Mouse (Mus musculus): ENCODE measurements around the gene Scgb1a1. TPM values are rescaled to one million over a fixed set of nuclear protein-coding genes. Genes with fewer than 3 reads are reported as not detected.

The Scgb1a1 gene
- polyA plus RNA-seq, 1 experiment from 2014 or later: not detected

- DNase-seq (ENCODE audit: low spot score): no peak
- H3K4me2 ChIP-seq (ENCODE audit: low read depth, low read length, severe bottlenecking): no peak overlapping the region
- H3K9ac ChIP-seq (ENCODE audit: low read length): no peak overlapping the region
- no peaks in the 10 kb centered on the region for H3K27me3 ChIP-seq (ENCODE audit: control insufficient read depth, insufficient read depth, low read length)
- H3K36me3 ChIP-seq (ENCODE audit: control insufficient read depth, insufficient read depth, low read length): no peaks in the 10 kb centered on the region
- no peak for ATAC-seq (replicated peaks; ENCODE audit: low FRiP score)
- no peaks in the 10 kb centered on the region for H3K9me3 ChIP-seq (ENCODE audit: control insufficient read depth, low read length)
- no peak overlapping the region for H3K27ac ChIP-seq (ENCODE audit: low read depth, low read length)
- no peaks in the 10 kb centered on the region for H3K4me1 ChIP-seq (replicated peaks; ENCODE audit: control insufficient read depth, insufficient read depth, low read length)
- WGBS: 87% methylated on average over 3 of the region's 3 CpGs
- H3K4me3 ChIP-seq (ENCODE audit: low read depth, low read length): no peak overlapping the region
Measured at GRCm38 (mm10) chr19:9034480-9034879, 53.3 kb downstream of the Scgb1a1 start.

Other genes starting within 250 kb of the Scgb1a1 start
- 83.4 and 92.6 TPM in 2 replicates for gene Gng3, start 248.8 kb downstream of the Scgb1a1 start, polyA plus RNA-seq (2014; fragmentation: Nextera tagmentation; extraction: Ambion mirVana)
- gene Lrrn4cl, start 237.2 kb downstream of the Scgb1a1 start, polyA plus RNA-seq (2014; fragmentation: Nextera tagmentation; extraction: Ambion mirVana): 0.13 and 0.35 TPM in 2 replicates
- 178 and 181 TPM in 2 replicates for gene Ubxn1, start 216.5 kb downstream of the Scgb1a1 start, polyA plus RNA-seq (2014; fragmentation: Nextera tagmentation; extraction: Ambion mirVana)
- 50.1 and 52.9 TPM in 2 replicates for gene Uqcc3, start 207.0 kb downstream of the Scgb1a1 start, polyA plus RNA-seq (2014; fragmentation: Nextera tagmentation; extraction: Ambion mirVana)
- gene Lbhd1, start 204.2 kb downstream of the Scgb1a1 start, polyA plus RNA-seq (2014; fragmentation: Nextera tagmentation; extraction: Ambion mirVana): 110 and 112 TPM in 2 replicates
- gene Gm49403, start 204.0 kb downstream of the Scgb1a1 start, polyA plus RNA-seq (2014; fragmentation: Nextera tagmentation; extraction: Ambion mirVana): not detected in 2 replicates
- gene 1810009A15Rik, start 199.1 kb downstream of the Scgb1a1 start, polyA plus RNA-seq (2014; fragmentation: Nextera tagmentation; extraction: Ambion mirVana): 124 and 131 TPM in 2 replicates
- not detected in 2 replicates for gene Gm49416, start 199.0 kb downstream of the Scgb1a1 start, polyA plus RNA-seq (2014; fragmentation: Nextera tagmentation; extraction: Ambion mirVana)
- gene Ints5, start 195.0 kb downstream of the Scgb1a1 start, polyA plus RNA-seq (2014; fragmentation: Nextera tagmentation; extraction: Ambion mirVana): 47.7 and 50.9 TPM in 2 replicates
- gene Ganab, start 189.9 kb downstream of the Scgb1a1 start, polyA plus RNA-seq (2014; fragmentation: Nextera tagmentation; extraction: Ambion mirVana): 119 and 120 TPM in 2 replicates
- 55.0 and 57.2 TPM in 2 replicates for gene B3gat3, start 167.6 kb downstream of the Scgb1a1 start, polyA plus RNA-seq (2014; fragmentation: Nextera tagmentation; extraction: Ambion mirVana)
- gene Rom1, start 158.6 kb downstream of the Scgb1a1 start, polyA plus RNA-seq (2014; fragmentation: Nextera tagmentation; extraction: Ambion mirVana): 1.7 and 1.8 TPM in 2 replicates
- gene Eml3, start 158.4 kb downstream of the Scgb1a1 start, polyA plus RNA-seq (2014; fragmentation: Nextera tagmentation; extraction: Ambion mirVana): 11.2 and 12.2 TPM in 2 replicates
- gene Mta2, start 146.1 kb downstream of the Scgb1a1 start, polyA plus RNA-seq (2014; fragmentation: Nextera tagmentation; extraction: Ambion mirVana): 62.6 and 63.2 TPM in 2 replicates
- gene Tut1, start 134.1 kb downstream of the Scgb1a1 start, polyA plus RNA-seq (2014; fragmentation: Nextera tagmentation; extraction: Ambion mirVana): 34.4 and 35.5 TPM in 2 replicates
- 467 and 472 TPM in 2 replicates for gene Eef1g, start 120.9 kb downstream of the Scgb1a1 start, polyA plus RNA-seq (2014; fragmentation: Nextera tagmentation; extraction: Ambion mirVana)
- gene Ahnak, start 98.7 kb downstream of the Scgb1a1 start, polyA plus RNA-seq (2014; fragmentation: Nextera tagmentation; extraction: Ambion mirVana): 7.1 and 7.3 TPM in 2 replicates
- 22.7 and 25.3 TPM in 2 replicates for gene Asrgl1, start 47.7 kb upstream of the Scgb1a1 start, polyA plus RNA-seq (2014; fragmentation: Nextera tagmentation; extraction: Ambion mirVana)

All from forebrain, embryonic 11.5 days (tissue).